Mouse (Mus musculus): ENCODE results near the gene Zbtb2. TPM values are rescaled to one million over a fixed set of nuclear protein-coding genes. Genes with fewer than 3 reads are reported as not detected.

Zbtb2 gene
- polyA plus RNA-seq, 1 experiment from 2014 or later = 3.9 TPM

- H3K9me3 ChIP-seq (replicated peaks; ENCODE audit: control insufficient read depth, low read length) = no peaks in the 10 kb centered on the region
- 63% methylated on average over 7 of the region's 7 CpGs for WGBS (ENCODE audit: insufficient replicate concordance)
- no peak for ATAC-seq (ENCODE audit: low read depth)
- no peak overlapping the region for H3K4me3 ChIP-seq (ENCODE audit: low read depth, low read length)
- no peak overlapping the region for H3K27ac ChIP-seq (ENCODE audit: low read length)
- peaks cover 9% of the 10 kb centered on the region for H3K4me1 ChIP-seq (ENCODE audit: control insufficient read depth, low read depth, low read length)
- H3K27me3 ChIP-seq (ENCODE audit: control insufficient read depth, insufficient read depth, low read depth, low read length) = no peaks in the 10 kb centered on the region
- no peaks in the 10 kb centered on the region for H3K36me3 ChIP-seq (ENCODE audit: control insufficient read depth, insufficient read depth)
- no peak overlapping the region for H3K9ac ChIP-seq (ENCODE audit: low read depth, low read length)
- no peak overlapping the region for H3K4me2 ChIP-seq (ENCODE audit: low read depth, low read length)
These were observed 55.5 kb downstream of the Zbtb2 start for GRCm38 (mm10) chr10:4332228-4332979.

- WGBS (ENCODE audit: insufficient replicate concordance) = 68% methylated on average over 1 of the region's 1 CpGs
- Histone ChIP-seq H3K9ac (ENCODE audit: low read depth, low read length) (no peak overlapping the region), H3K27ac (ENCODE audit: low read length) (no peak overlapping the region), H3K4me3 (ENCODE audit: low read depth, low read length) (no peak overlapping the region), H3K36me3 (ENCODE audit: control insufficient read depth, insufficient read depth) (no peaks in the 10 kb centered on the region), H3K9me3 (replicated peaks; ENCODE audit: control insufficient read depth, low read length) (no peaks in the 10 kb centered on the region), H3K27me3 (ENCODE audit: control insufficient read depth, insufficient read depth, low read depth, low read length) (no peaks in the 10 kb centered on the region), H3K4me1 (ENCODE audit: control insufficient read depth, low read depth, low read length) (no peaks in the 10 kb centered on the region), H3K4me2 (ENCODE audit: low read depth, low read length) (no peak overlapping the region)
- no peak for ATAC-seq (ENCODE audit: low read depth)
These were observed 60.2 kb downstream of the Zbtb2 start for GRCm38 (mm10) chr10:4327716-4328115.

- Histone ChIP-seq H3K36me3 (ENCODE audit: control insufficient read depth, insufficient read depth) (no peaks in the 10 kb centered on the region), H3K9me3 (replicated peaks; ENCODE audit: control insufficient read depth, low read length) (no peaks in the 10 kb centered on the region), H3K4me1 (ENCODE audit: control insufficient read depth, low read depth, low read length) (no peaks in the 10 kb centered on the region), H3K9ac (ENCODE audit: low read depth, low read length) (no peak overlapping the region), H3K27ac (ENCODE audit: low read length) (no peak overlapping the region), H3K4me3 (ENCODE audit: low read depth, low read length) (no peak overlapping the region), H3K4me2 (ENCODE audit: low read depth, low read length) (no peak overlapping the region), H3K27me3 (ENCODE audit: control insufficient read depth, insufficient read depth, low read depth, low read length) (no peaks in the 10 kb centered on the region)
- WGBS (ENCODE audit: insufficient replicate concordance) = 49% methylated on average over 5 of the region's 5 CpGs
- no peak for ATAC-seq (ENCODE audit: low read depth)
These were observed 62.3 kb downstream of the Zbtb2 start for GRCm38 (mm10) chr10:4325562-4325961.

- H3K9ac ChIP-seq (ENCODE audit: low read depth, low read length) = no peak overlapping the region
- 58% methylated on average over 8 of the region's 8 CpGs for WGBS (ENCODE audit: insufficient replicate concordance)
- no peak overlapping the region for H3K4me3 ChIP-seq (ENCODE audit: low read depth, low read length)
These were observed 64.0 kb downstream of the Zbtb2 start for GRCm38 (mm10) chr10:4323885-4324284.

More at GRCm38 (mm10) chr10:4323885-4324284, 64.0 kb downstream of the Zbtb2 start:
- Histone ChIP-seq H3K27ac (ENCODE audit: low read length) (no peak overlapping the region), H3K27me3 (ENCODE audit: control insufficient read depth, insufficient read depth, low read depth, low read length) (no peaks in the 10 kb centered on the region), H3K4me2 (ENCODE audit: low read depth, low read length) (no peak overlapping the region), H3K36me3 (ENCODE audit: control insufficient read depth, insufficient read depth) (no peaks in the 10 kb centered on the region), H3K4me1 (ENCODE audit: control insufficient read depth, low read depth, low read length) (no peaks in the 10 kb centered on the region), H3K9me3 (replicated peaks; ENCODE audit: control insufficient read depth, low read length) (no peaks in the 10 kb centered on the region)
- no peak for ATAC-seq (ENCODE audit: low read depth)

Other genes starting within 250 kb of the Zbtb2 start
- 4.6 and 4.9 TPM in 2 replicates for gene Akap12, start 121.7 kb downstream of the Zbtb2 start, polyA plus RNA-seq (2015; fragmentation: Nextera tagmentation; extraction: Ambion mirVana)
- 16.4 and 22.9 TPM in 2 replicates for gene Rmnd1, start 44.3 kb upstream of the Zbtb2 start, polyA plus RNA-seq (2015; fragmentation: Nextera tagmentation; extraction: Ambion mirVana)
- gene Armt1, start 44.4 kb upstream of the Zbtb2 start, polyA plus RNA-seq (2015; fragmentation: Nextera tagmentation; extraction: Ambion mirVana) = 12.7 and 12.8 TPM in 2 replicates
- not detected in 2 replicates for gene Ccdc170, start 94.4 kb upstream of the Zbtb2 start, polyA plus RNA-seq (2015; fragmentation: Nextera tagmentation; extraction: Ambion mirVana)
- 0.36 and 0.47 TPM in 2 replicates for gene Esr1, start 223.5 kb upstream of the Zbtb2 start, polyA plus RNA-seq (2015; fragmentation: Nextera tagmentation; extraction: Ambion mirVana)